Mouse (Mus musculus) layer of hippocampus, adult 2 months (tissue): Measurements from ENCODE around the gene Timmdc1. TPM values are rescaled to one million over a fixed set of nuclear protein-coding genes. Genes with fewer than 3 reads are reported as not detected.

Experiments used
- DNase-seq, 2 experiments: peaks; one replicate each; pipeline ENCODE4 v3.0.0; 2022; ENCODE audit warnings: low spot score in 2 of 2
- H3K27ac ChIP-seq: fragments of 200-600 bp; 2 replicates; pipeline ENCODE4 v1.8.1; 2022
- H3K4me3 ChIP-seq: fragments of 200-600 bp; 2 replicates; pipeline ENCODE4 v1.8.1; 2022; ENCODE audit warnings: mild to moderate bottlenecking
- CTCF ChIP-seq: fragments of 200-600 bp; conservative IDR thresholded peaks from 2 replicates; pipeline ENCODE4 v1.8.1; 2022; ENCODE audit warnings: antibody characterized with exemption, mild to moderate bottlenecking, moderate library complexity
- total RNA-seq, 2 experiments: library from RNA; stranded (reverse); gene quantifications; 2 replicates each; pipeline ENCODE4 v1.2.3; 2021

Timmdc1 gene
- total RNA-seq, 2 experiments from 2014 or later: 28.4 to 30.9 TPM

DNA sequence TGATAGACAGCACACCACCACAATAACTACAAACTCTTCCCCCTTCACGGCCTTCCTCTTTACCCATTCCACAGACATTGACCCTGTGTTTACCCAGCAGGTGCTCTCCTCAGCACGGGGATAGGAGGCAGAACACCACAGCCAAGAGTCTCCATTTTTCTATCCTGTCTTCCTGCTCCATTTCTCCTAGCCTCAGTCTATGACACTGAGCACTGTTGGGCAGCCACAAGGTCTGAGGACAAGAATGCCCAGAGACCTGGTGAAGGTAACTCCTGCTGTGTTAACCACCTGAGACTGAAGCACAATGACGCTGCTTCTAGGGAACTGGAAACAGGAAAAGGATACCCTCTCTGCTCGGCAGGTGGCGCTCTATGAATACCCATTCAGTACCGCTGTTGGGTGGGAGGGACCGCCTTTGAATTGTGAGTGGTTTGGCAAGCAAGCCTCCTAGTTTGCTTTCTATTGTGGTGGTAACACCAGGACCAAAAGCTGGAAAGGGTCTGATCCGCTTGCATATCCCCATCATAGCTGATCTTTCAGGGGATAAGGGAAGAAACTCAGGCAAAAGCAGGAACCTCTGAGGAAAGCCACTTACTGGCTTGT is 14.2 kb upstream of the Timmdc1 start:
- no peak overlapping the region for H3K27ac ChIP-seq
- TF ChIP-seq CTCF: peak; percentile 94
- DNase-seq: peak; percentile 81 to 85
- H3K4me3 ChIP-seq: no peak overlapping the region

DNA sequence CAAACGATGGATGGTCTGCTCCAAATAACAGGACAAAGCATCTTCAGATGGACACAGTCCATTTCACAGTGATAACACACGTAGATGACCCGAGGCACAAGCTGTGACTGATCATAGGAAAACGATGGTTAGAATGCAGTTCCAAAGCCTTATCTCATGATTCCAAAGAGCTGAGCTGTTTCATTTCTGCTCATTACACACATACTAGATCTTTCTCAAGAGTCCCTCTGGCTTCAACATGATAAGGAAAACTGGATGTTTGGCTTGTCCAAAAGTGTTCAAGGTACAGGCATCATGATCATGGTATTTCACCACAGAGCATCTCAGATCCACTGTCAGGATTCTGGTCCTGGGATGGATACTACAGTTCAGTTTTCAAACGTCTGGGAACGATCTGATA is 3.8 kb upstream of the Timmdc1 start:
- TF ChIP-seq CTCF: no peak
- Histone ChIP-seq H3K27ac (no peak overlapping the region), H3K4me3 (no peak overlapping the region)
- no peak for DNase-seq

DNA sequence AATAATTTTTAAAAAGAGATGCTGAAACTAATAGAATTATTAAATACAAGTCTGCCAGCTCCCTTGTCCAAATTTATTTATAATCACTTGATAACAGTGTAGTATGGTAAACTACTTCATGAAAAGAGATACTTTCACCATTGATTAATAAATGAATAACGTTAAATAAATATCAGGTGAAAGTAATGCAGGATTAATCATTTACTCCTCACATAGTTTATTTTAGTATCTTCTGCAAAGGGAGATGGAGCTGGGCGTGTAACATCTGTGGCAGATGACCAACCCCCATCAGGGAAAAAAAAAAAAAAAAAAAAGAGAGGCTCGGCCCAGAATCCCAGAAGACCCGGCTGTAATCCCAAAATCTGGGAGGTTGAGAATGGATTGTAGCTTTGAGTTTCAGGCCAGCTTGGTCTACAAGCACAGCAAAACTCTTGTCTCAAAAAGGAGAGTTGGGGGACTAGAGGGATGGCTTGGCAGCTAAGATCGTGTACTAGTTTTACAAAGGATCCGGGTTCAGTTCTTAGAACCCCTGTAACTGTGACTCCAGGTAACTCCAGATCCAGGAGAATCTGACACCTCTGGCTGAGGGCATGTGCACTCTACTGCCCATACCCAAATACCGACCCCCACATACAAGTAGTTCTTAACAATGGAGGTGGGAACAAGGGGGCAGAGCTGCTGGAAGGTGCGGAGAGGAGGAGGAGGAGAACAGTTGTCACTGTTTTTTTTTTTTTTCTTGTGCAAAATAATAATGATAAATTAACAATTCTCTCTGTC is 1.1 kb downstream of the Timmdc1 start:
- DNase-seq: no peak
- Histone ChIP-seq H3K4me3 (peak overlapping the region; percentile 99), H3K27ac (peak overlapping the region; percentile 98; the same call in 1 of the 2 replicates)
- TF ChIP-seq CTCF: no peak

DNA sequence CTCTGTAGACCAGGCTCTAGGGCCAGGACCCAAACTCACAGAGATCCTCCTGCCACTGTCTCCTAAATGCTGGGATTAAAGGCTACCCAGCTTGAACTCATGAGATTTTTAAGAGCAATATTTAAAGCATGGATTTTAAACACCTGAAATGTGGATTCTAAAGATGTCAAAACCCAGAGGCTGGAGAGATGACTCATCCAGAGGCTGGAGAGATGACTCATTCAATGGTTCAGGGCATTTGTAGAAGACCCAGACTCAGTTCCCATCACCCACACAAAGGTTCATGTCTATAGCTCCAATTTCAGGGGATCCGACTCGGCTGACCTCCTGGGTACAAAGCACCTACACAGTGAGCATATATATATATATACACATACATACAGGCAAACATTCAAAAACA is 3.3 kb downstream of the Timmdc1 start:
- no peak for TF ChIP-seq CTCF
- H3K4me3 ChIP-seq: no peak overlapping the region
- DNase-seq: no peak
- H3K27ac ChIP-seq: no peak overlapping the region

DNA sequence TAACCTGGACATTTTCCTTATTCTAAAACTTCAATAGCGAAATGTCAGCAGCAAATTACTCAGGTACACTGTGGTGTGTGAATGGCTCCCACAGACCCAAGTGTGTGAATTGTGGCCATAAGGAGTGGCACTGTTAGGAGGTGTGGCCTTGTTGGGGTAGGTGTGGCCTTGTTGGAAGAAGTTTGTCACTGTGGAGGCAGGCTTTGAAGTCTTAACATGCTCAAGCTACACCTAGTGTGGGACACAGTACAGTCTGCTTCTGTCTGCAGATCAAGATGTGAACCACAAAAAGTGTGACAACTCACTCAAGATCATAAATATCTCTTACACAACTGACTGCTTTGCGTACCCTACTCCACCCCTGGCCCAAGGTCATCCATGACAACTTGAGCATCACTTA is 11.6 kb downstream of the Timmdc1 start:
- DNase-seq: no peak
- Histone ChIP-seq H3K4me3 (no peak overlapping the region), H3K27ac (no peak overlapping the region)
- no peak for TF ChIP-seq CTCF

DNA sequence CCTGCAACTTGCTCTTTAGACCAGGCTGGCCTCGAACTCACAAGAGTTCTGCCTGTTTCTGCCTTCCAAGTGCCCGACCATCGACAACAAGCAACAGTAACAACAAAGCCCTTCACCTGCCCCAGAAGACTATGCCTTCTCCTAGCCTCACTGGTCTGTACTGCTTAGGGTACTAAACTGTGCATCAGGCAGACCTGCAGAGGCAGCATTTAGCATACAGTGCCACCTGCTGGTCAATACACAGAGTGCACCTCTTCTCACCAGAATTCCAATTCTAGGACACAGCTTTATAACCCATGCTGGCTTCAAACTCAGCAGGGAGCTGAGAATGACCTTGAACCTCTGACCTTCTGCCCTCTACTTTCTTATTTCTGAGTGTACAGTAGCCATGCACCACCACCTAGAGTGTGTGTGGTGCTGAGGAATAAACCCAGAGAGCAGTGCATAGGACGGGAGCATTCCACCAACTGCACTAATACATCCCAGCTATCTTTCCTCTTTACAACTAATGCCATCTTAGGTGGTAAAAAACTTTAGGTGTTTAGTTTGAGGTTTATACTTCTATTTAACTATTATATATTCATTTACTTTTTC is 16.3 kb downstream of the Timmdc1 start:
- TF ChIP-seq CTCF: peak; percentile 99
- DNase-seq: peak; percentile 62 to 71

DNA sequence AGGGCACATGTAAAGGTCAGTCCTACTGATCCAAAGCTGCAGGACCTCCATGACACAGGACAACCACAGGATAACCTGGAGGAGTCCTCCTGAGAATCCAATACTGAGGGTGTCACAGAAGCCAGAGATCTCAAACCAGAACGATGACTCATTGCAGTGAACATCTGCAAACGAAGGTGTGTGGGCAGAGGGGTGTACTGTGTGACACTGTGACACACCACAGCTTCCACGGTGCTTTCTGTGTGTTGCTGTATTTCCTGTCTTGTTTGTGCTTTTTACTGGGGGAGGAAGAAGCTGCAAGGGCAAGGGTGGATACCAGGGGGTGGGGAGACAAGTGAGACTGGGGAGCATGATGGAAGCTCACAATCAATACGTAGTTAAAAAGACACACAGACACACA is 18.9 kb downstream of the Timmdc1 start:
- no peak overlapping the region for H3K4me3 ChIP-seq
- H3K27ac ChIP-seq: no peak overlapping the region
- no peak for TF ChIP-seq CTCF
- DNase-seq: no peak

More for the DNA sequence above, 16.3 kb downstream of the Timmdc1 start:
- Histone ChIP-seq H3K27ac (no peak overlapping the region), H3K4me3 (no peak overlapping the region)

DNA sequence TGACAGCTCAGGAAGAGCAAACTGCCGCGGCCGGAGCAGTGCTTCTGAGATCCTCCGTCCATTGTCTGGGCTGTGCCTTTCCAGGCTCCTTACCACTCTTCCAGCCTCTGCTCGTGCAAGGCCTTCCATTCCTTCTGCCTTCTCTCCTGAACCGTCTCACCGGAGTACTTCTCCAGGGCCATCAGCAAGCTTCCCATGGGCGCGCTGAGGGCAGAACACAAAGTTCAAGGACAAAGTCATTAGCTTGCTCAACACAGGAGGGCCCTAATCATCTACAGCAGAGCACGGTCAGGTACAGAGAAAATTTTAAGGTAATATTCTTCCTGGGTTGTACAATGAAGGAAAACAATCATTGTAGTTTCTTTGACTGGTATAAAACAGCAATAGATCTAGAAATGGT is 20.0 kb downstream of the Timmdc1 start:
- TF ChIP-seq CTCF: no peak
- no peak overlapping the region for H3K27ac ChIP-seq
- DNase-seq: no peak
- no peak overlapping the region for H3K4me3 ChIP-seq

DNA sequence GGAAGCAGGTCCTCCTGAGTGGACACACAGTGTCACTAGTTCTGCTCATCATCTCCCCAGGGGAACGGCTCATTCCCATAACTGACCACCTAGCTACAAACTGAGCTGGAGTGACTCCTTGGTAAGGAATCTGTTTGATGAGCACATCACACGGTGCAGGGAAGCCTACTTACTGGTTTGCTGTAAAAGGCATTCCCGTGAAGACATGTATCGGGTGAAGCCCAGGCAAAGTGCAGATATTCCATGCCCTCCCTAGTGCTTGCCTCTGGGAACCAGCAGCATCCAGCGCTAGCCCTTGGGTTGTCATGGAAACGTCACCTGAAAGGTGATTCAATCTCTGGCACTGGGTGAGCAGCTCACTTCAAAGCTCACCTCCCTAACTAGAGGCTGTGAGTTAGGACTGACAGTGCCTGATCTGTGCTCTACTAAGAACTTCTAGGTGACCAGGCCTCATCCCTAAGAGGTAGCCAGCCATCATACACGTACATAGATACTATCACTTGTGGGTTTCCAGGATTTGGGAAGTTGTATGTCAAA is 25.8 kb downstream of the Timmdc1 start:
- DNase-seq: no peak
- Histone ChIP-seq H3K4me3 (no peak overlapping the region), H3K27ac (no peak overlapping the region)
- TF ChIP-seq CTCF: no peak

DNA sequence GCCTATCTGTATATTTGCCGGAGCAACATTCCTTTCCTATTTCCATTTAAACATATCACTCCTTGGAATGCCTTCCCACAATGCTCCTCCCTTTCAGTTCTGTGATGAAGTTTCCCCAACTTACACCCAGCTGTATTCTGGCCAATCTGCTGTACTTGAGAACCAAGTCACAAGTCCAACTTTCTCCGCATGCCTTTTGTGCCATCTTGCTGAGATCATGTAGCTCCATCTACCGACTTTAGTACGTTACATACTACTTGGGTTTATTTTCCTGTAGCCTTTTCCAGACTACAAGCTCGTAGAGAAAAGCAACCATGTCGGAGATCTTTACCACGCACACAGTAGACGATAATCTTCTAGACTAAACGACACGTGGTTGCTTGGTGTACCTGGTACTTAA is 28.6 kb downstream of the Timmdc1 start:
- Histone ChIP-seq H3K4me3 (no peak overlapping the region), H3K27ac (no peak overlapping the region)
- no peak for DNase-seq
- TF ChIP-seq CTCF: peak; percentile 56

DNA sequence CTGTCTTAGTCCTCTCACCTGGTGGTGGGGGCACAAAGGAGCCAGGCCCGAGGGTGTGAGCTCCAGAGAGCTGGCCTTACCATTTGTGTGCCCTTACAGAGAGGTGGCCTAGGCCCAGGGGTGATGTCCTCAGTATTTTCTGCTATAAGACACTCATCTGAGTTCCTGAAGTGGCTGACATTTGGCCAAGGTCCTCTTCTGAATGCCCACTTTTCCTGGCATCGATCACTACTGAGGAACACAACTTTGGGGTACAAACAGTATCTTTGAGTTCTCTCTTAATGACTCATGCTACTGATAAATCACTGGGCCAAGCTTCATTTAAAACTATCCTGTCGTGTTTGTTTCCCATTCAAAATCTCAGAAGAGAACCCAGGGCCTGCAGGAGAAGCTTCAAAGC is 29.9 kb downstream of the Timmdc1 start:
- no peak overlapping the region for H3K4me3 ChIP-seq
- no peak for TF ChIP-seq CTCF
- H3K27ac ChIP-seq: no peak overlapping the region
- DNase-seq: no peak

DNA sequence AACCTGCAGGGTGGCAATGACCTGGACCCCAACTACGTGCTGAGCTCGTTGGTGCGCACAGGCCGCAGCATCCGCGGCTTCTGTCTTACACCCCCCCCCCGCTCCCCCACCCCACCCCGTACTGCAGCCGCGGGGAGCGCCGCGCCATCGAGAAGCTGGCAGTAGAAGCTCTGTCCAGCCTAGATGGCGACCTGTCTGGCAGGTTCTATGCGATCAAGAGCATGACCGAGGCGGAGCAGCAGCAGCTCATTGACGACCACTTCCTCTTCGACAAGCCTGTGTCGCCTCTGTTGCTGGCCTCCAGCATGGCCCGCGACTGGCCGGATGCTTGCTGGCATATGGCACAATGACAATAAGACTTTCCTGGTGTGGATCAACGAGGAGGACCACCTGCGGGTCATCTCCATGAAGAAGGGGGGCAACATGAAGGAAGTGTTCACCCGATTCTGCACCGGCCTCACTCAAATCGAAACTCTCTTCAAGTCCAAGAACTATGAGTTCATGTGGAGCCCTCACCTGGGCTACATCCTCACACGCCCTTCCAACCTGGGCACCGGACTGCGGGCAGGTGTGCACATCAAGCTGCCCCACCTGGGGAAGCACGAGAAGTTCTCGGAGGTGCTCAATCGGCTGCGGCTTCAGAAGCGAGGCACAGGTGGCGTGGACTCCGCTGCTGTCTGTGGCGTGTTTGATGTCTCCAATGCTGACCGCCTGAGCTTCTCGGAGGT is 38.7 kb downstream of the Timmdc1 start:
- Histone ChIP-seq H3K27ac (no peak overlapping the region), H3K4me3 (peak overlapping the region; percentile 20; the same call in 1 of the 2 replicates)
- no peak for TF ChIP-seq CTCF
- no peak for DNase-seq
